Mouse (Mus musculus): ENCODE measurements around the gene Tnfaip1.

Tnfaip1 gene

GRCm38 (mm10) chr11:78522481-78522997 lies 13.6 kb downstream of the Tnfaip1 start:
- CTCF ChIA-PET = interaction anchor here in 3 of 4 experiments (0.6 to 2.5 kb wide), 3 partner anchors 13 to 1210 kb away, joined by 3 to 8 read pairs (median 7); partner anchors contain the start of genes Ift20 (in 1 of the 3) and Tnfaip1 (in 1 of the 3)
- POLR2A ChIA-PET = interaction anchor here in 2 of 4 experiments (1.1 to 9.4 kb wide), 13 partner anchors 8 to 57 kb away, joined by 3 to 107 read pairs (median 4); partner anchors contain the start of genes Ift20 (in 2 of the 2), Poldip2 (in 2 of the 2), Tmem199 (in 2 of the 2) and Tnfaip1 (in 2 of the 2)

DNA sequence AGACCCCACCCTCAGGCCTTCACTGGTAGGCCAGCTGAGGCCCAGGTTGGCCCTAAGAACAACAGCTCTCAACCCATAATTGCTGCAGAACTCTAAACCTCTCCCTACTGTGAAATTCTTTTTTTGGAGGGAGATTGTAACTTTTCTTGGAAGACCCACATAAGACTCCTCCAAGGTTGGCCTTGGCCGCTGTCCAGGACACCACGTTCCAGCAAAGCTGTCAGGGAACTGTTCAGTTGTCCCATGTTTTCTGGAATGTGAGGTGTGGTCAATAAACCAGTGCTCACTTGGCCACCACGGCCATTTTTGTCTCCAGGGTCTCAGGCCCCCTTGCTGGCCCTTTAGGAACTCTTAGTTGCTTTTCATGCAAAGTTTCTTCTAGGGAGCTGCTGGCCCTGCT lies 14.3 kb downstream of the Tnfaip1 start:
- ChIA-PET POLR2A (interaction anchor here in 3 of 4 experiments (0.8 to 9.4 kb wide), 15 partner anchors 9 to 56 kb away, joined by 3 to 107 read pairs (median 5); partner anchors contain the start of genes Ift20 (in 3 of the 3), Tnfaip1 (in 3 of the 3), Poldip2 (in 2 of the 3) and Tmem199 (in 2 of the 3)), CTCF (interaction anchor here in 3 of 4 experiments (0.6 to 2.5 kb wide), 3 partner anchors 14 to 1210 kb away, joined by 4 to 8 read pairs (median 7); partner anchors contain the start of genes Ift20 (in 1 of the 3) and Tnfaip1 (in 1 of the 3))

DNA sequence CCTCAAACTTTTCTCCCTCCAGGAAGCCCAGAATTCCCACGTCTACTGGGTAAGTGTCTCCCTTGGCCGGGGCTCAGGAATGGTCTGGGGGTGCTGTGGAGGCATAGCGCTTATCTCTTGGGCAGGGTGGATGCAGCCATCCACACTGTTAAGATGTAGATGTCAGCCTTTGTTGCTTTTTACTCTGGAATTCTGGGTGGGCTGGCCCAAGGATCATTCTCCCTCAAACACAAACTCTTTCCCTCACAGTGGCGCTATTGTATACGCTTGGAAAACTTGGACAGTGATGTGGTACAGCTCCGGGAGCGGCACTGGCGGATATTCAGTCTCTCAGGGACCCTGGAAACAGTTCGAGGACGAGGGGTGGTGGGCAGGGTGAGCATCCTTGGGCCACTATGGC lies 17.2 kb downstream of the Tnfaip1 start:
- POLR2A ChIA-PET = interaction anchor here in 3 of 4 experiments (0.7 to 4.5 kb wide), 9 partner anchors 7 to 158 kb away, joined by 3 to 38 read pairs (median 7); partner anchors contain the start of genes Ift20 (in 2 of the 3), Tnfaip1 (in 2 of the 3), Sarm1 (in 1 of the 3) and Slc46a1 (in 1 of the 3)
- CTCF ChIA-PET = interaction anchor here in 2 of 4 experiments (0.5 to 1.9 kb wide), 3 partner anchors 17 to 406 kb away, joined by 3 to 6 read pairs (median 5); partner anchors contain the start of genes Ift20 (in 1 of the 2) and Tnfaip1 (in 1 of the 2)

GRCm38 (mm10) chr11:78515549-78516325 lies 20.4 kb downstream of the Tnfaip1 start:
- CTCF ChIA-PET = interaction anchor here (0.6 to 1.9 kb wide), 28 partner anchors 9 to 450 kb away, joined by 3 to 12 read pairs (median 4); partner anchors contain the start of genes Vtn (in 2 of the 4), Ift20 (in 1 of the 4), Sarm1 (in 1 of the 4) and Slc46a1 (in 1 of the 4)
- POLR2A ChIA-PET = interaction anchor here (0.7 to 4.5 kb wide), 15 partner anchors 9 to 774 kb away, joined by 3 to 38 read pairs (median 3); partner anchors contain the start of genes Ift20 (in 2 of the 4), Tnfaip1 (in 2 of the 4), Nlk (in 1 of the 4) and Sarm1 (in 1 of the 4)

DNA sequence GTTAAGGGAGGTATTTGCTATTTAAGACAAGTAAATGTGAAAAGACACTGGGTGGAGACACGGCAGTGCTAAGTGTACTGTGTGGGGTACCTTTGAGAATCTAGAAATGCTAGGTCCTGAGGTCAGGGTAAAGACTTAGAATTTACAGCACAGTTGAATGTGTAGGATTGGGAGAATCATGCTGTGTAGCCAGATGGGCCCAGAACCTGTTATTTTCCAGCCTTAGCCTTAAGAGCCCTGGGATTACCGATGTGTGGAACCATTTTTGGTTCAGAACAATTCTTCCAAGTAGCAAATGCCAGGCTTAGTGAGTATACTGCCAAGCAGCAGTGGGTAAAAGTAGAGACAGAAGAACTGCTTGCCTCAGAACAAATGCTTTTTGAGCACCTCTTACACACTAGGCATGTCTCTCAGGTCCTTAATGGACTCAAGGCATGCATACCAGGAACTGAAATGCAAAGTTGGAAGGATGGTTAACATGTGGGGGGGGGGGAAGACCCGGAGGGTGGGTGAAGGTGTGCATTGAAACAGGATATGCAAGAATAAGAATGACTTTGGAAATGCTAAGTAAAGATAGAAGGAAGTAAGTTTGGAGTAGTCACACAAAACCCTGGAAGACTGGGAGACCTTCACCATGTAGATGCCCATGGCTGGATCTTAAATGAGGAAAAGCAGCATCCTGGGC lies 22.9 kb downstream of the Tnfaip1 start:
- CTCF ChIA-PET = interaction anchor here in 2 of 4 experiments (0.7 to 1.1 kb wide), 2 partner anchors 32 to 58 kb away, joined by 3 read pairs; no protein-coding TSS in a partner anchor
- POLR2A ChIA-PET = interaction anchor here in 3 of 4 experiments (0.7 to 1.8 kb wide), 18 partner anchors 8 to 58 kb away, joined by 3 to 76 read pairs (median 7); partner anchors contain the start of genes Sarm1 (in 3 of the 3), Ift20 (in 2 of the 3), Tnfaip1 (in 2 of the 3) and Slc46a1 (in 1 of the 3)

GRCm38 (mm10) chr11:78512025-78512957 lies 23.8 kb downstream of the Tnfaip1 start, which contains the start of the genes Tmem199 and Poldip2:
Gene Tmem199 (minus strand): TSS chr11:78512172.
Gene Poldip2 (plus strand): TSS chr11:78512193.
- CTCF ChIA-PET = interaction anchor here in 3 of 4 experiments (0.6 to 1.4 kb wide), 7 partner anchors 50 to 440 kb away, joined by 3 to 6 read pairs (median 3); no protein-coding TSS in a partner anchor
- POLR2A ChIA-PET = interaction anchor here (0.5 to 1.7 kb wide), 79 partner anchors 9 to 1462 kb away, joined by 3 to 76 read pairs (median 5); partner anchors contain the start of genes Ift20 (in 3 of the 4), Sarm1 (in 3 of the 4), Tmem97 (in 3 of the 4) and Tnfaip1 (in 3 of the 4)

DNA sequence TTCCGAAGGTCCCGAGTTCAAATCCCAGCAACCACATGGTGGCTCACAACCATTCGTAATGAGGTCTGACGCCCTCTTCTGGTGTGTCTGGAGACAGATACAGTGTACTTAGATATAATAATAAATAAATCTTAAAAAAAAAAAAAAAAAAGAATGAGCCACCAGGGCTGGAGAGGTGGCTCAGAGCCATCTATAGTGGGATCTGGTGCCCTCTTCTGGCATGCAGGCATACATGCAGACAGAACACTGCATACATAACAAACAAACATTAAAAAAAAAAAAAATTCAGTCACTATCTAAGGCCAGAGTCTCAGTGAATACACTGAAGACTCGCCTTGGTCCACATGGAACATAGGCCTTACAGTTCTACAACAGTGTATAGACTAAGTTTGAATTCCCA lies 27.0 kb downstream of the Tnfaip1 start:
- ChIA-PET POLR2A (interaction anchor here in 3 of 4 experiments (0.6 to 3.6 kb wide), 6 partner anchors 11 to 143 kb away, joined by 3 to 19 read pairs (median 5); partner anchors contain the start of genes Ift20 (in 1 of the 3), Sarm1 (in 1 of the 3), Tnfaip1 (in 1 of the 3) and Vtn (in 1 of the 3)), CTCF (interaction anchor here in 2 of 4 experiments (1.6 to 1.9 kb wide), 2 partner anchors 12 to 53 kb away, joined by 5 to 7 read pairs; partner anchors contain the start of gene Sarm1 (in 1 of the 2))

GRCm38 (mm10) chr11:78505430-78505829 lies 30.7 kb downstream of the Tnfaip1 start:
- ChIA-PET CTCF (interaction anchor here in 2 of 4 experiments (0.7 to 1.1 kb wide), 3 partner anchors 17 to 145 kb away, joined by 3 to 4 read pairs (median 4); no protein-coding TSS in a partner anchor), POLR2A (interaction anchor here in 3 of 4 experiments (0.6 to 1.3 kb wide), 9 partner anchors 14 to 49 kb away, joined by 3 to 7 read pairs (median 3); partner anchors contain the start of genes Ift20 (in 2 of the 3), Tnfaip1 (in 2 of the 3) and Slc46a1 (in 1 of the 3))

DNA sequence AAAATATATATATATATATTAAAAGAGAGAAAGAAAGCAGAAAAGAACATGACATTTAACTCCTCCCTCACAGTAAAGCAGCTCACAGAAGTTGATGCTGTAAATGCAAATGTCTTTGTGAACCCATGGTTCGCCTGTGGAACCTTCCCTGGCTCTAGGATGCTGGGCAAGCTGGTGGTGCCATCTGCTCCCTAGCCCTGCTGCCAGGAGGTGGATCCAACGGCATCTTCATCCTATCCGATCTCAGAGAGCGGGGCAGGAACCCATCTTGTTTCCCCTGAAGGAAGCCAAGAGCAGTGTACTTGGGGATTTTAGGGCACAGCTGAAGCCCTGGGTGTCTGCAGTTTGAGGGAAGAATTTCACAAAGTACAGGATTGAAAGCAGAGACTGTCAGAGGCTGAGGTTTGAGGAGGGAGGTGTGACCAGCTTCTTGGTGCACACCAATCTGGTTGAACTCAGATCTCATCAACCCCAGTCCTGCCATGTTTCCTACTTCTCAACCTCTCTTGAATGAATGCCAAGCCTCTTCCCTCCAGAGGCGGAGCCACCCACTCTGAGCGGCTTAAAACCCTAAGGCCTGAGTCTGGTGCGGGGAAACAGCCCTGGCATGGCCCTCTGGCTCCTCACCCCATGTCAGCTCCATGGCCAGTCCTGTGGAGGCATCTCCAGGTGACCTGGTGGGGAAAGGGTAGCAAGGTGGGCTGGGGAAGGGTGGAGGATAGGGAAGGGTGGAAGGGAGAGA lies 33.1 kb downstream of the Tnfaip1 start, which contains the start of gene Sebox:
Sebox (plus strand) TSS at position 539 of the 742 bp plus-strand sequence.
- ChIA-PET CTCF (interaction anchor here in 1 of 4 experiments (0.5 kb wide), 1 partner anchor 13 kb away, joined by 3 read pairs; no protein-coding TSS in a partner anchor), POLR2A (interaction anchor here in 3 of 4 experiments (0.7 to 2.1 kb wide), 8 partner anchors 9 to 1295 kb away, joined by 3 to 8 read pairs (median 4); partner anchors contain the start of genes Poldip2 (in 2 of the 3), Tmem199 (in 2 of the 3), Ift20 (in 1 of the 3) and Slc46a1 (in 1 of the 3))

DNA sequence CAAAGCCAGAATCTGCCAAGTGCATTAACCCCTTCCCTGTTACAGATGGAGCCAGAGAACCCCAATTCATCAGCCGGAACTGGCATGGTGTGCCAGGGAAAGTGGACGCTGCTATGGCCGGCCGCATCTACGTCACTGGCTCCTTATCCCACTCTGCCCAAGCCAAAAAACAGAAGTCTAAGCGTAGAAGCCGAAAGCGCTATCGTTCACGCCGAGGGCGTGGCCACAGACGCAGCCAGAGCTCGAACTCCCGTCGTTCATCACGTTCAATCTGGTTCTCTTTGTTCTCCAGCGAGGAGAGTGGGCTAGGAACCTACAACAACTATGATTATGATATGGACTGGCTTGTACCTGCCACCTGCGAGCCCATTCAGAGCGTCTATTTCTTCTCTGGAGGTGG lies 34.6 kb downstream of the Tnfaip1 start:
- ChIA-PET POLR2A (interaction anchor here in 2 of 4 experiments (1.1 to 4.4 kb wide), 4 partner anchors 10 to 34 kb away, joined by 3 to 27 read pairs (median 14); partner anchors contain the start of genes Poldip2 (in 2 of the 2), Tmem199 (in 2 of the 2), Ift20 (in 1 of the 2) and Tnfaip1 (in 1 of the 2)), CTCF (interaction anchor here in 1 of 4 experiments (1.5 kb wide), 1 partner anchor 11 kb away, joined by 3 read pairs; no protein-coding TSS in a partner anchor)

DNA sequence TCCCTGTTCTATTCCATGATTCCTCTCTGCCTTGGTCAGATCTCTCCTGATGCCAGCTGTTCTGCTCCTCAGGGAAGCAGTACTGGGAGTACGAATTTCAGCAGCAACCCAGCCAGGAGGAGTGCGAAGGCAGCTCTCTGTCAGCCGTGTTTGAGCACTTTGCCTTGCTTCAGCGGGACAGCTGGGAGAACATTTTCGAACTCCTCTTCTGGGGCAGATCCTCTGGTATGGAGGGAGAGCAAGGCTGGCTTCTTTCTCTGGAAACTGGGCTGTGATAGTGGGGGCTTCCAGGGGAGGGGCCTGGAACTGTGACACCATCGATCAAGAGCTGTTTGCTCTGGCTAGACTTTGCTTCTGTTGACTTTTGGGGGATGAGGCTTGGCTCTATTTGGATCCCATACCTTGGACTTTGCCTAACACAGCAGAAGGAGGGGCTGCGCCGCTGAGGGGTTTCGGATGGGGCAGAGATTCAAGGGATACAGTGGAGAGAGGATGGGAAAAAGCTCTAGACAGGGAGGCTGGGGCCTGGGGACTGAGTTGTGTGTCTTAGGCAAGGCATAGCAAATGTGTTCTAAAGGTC lies 35.4 kb downstream of the Tnfaip1 start:
- ChIA-PET CTCF (interaction anchor here in 2 of 4 experiments (0.6 to 1.5 kb wide), 2 partner anchors 10 to 826 kb away, joined by 3 read pairs; no protein-coding TSS in a partner anchor), POLR2A (interaction anchor here in 3 of 4 experiments (0.9 to 4.4 kb wide), 7 partner anchors 10 to 46 kb away, joined by 3 to 27 read pairs (median 4); partner anchors contain the start of genes Poldip2 (in 3 of the 3), Tmem199 (in 3 of the 3), Ift20 (in 1 of the 3) and Tnfaip1 (in 1 of the 3))

DNA sequence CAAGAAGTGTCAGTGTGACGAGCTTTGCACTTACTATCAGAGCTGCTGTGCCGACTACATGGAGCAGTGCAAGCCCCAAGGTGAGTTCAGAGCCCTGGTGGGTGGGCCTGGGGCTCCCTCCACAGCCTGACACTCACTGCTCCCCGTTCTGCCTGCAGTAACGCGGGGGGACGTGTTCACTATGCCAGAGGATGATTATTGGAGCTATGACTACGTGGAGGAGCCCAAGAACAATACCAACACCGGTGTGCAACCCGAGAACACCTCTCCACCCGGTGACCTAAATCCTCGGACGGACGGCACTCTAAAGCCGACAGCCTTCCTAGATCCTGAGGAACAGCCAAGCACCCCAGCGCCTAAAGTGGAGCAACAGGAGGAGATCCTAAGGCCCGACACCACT lies 36.6 kb downstream of the Tnfaip1 start:
- CTCF ChIA-PET = interaction anchor here in 3 of 4 experiments (0.5 to 3.2 kb wide), 7 partner anchors 16 to 151 kb away, joined by 3 to 13 read pairs (median 4); no protein-coding TSS in a partner anchor
- POLR2A ChIA-PET = interaction anchor here in 2 of 4 experiments (0.7 to 4.4 kb wide), 10 partner anchors 9 to 141 kb away, joined by 3 to 27 read pairs (median 9); partner anchors contain the start of genes Poldip2 (in 2 of the 2), Tmem199 (in 2 of the 2), Ift20 (in 1 of the 2) and Tnfaip1 (in 1 of the 2)

DNA sequence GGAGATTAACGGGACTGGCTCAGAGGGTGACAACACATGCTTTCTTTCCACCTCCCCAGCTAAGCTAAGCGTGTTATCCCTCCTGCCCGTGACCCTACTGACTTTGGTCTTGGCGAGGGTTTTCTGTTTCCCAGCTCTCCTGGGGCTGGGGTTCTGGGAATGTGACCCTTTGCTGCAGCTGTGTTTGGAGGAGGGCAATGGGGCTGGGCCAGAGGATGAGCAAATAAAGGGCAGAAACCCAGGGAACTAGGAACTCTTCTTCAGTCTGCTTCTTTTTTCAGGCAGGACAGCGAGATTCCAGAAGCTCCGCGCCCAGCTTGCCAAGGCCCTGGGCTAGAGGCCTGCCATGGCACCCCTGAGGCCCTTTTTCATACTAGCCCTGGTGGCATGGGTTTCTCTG lies 37.1 kb downstream of the Tnfaip1 start, which contains the start of gene Vtn:
Vtn (plus strand) TSS at position 88 of the 400 bp plus-strand sequence.
- ChIA-PET CTCF (interaction anchor here in 3 of 4 experiments (0.5 to 3.2 kb wide), 10 partner anchors 11 to 1875 kb away, joined by 3 to 13 read pairs (median 4); no protein-coding TSS in a partner anchor), POLR2A (interaction anchor here (0.5 to 4.4 kb wide), 17 partner anchors 9 to 141 kb away, joined by 3 to 27 read pairs (median 6); partner anchors contain the start of genes Poldip2 (in 2 of the 4), Tmem199 (in 2 of the 4), Ift20 (in 1 of the 4) and Tnfaip1 (in 1 of the 4))

Data from embryonic stem cell, embryonic (primary cell).